Mouse (Mus musculus): ENCODE results near the gene Pcsk6. TPM values are rescaled to one million over a fixed set of nuclear protein-coding genes. Genes with fewer than 3 reads are reported as not detected.

Gene Pcsk6
- polyA plus RNA-seq, 1 experiment: 0.06 TPM

DNA sequence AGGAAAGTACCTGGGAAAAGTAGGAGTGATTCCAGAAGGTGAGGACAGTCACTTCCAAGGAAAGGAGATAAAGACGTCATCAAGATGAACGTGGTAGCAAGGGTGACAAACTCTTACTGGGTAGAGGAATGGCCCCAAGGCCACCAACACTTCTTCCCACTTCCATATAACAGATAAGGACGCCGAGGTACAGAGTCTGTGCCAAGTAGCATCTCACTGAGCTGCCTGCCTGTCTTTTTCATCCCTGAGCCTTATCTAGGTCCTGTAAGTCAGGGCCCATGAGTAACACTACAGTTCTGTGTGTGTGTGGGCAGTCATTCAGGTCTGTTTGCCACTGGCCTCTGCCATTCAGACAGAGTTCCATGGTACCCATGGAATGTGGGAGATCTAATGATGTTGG, 23.4 kb downstream of the Pcsk6 start:
- TF ChIP-seq FOSL1 (IDR thresholded peaks at IDR 0.05; ENCODE audit: insufficient read depth, low read length, poor library complexity, severe bottlenecking): no peak
- TF ChIP-seq MYOG (IDR thresholded peaks at IDR 0.05; ENCODE audit: control insufficient read depth, extremely low read depth, insufficient read length): no peak
- no peak for TF ChIP-seq CEBPB (IDR thresholded peaks at IDR 0.05; ENCODE audit: low read depth)
- no peak for TF ChIP-seq USF1 (IDR thresholded peaks at IDR 0.05; ENCODE audit: low read depth)
- no peak for TF ChIP-seq CTCF (IDR thresholded peaks at IDR 0.05; ENCODE audit: control insufficient read depth, insufficient read depth, insufficient read length)
- TF ChIP-seq MAX (IDR thresholded peaks at IDR 0.05): no peak
- no peak for TF ChIP-seq MYOD1 (IDR thresholded peaks at IDR 0.05; ENCODE audit: control insufficient read depth, insufficient read length, low read depth)
- H3K79me2 ChIP-seq (ENCODE audit: control insufficient read depth, insufficient read depth): no peaks in the 10 kb centered on the region
- H3K27me3 ChIP-seq (ENCODE audit: control insufficient read depth, insufficient read depth, insufficient read length): peaks cover 33% of the 10 kb centered on the region
- H3K79me3 ChIP-seq (ENCODE audit: low read depth): no peaks in the 10 kb centered on the region
- no peaks in the 10 kb centered on the region for H3K36me3 ChIP-seq (ENCODE audit: control insufficient read depth, insufficient read depth)
- no peak overlapping the region for H3ac ChIP-seq (ENCODE audit: control insufficient read depth, insufficient read length, low read depth)
- H3K4me3 ChIP-seq (ENCODE audit: insufficient read depth, poor library complexity, severe bottlenecking): no peak overlapping the region

DNA sequence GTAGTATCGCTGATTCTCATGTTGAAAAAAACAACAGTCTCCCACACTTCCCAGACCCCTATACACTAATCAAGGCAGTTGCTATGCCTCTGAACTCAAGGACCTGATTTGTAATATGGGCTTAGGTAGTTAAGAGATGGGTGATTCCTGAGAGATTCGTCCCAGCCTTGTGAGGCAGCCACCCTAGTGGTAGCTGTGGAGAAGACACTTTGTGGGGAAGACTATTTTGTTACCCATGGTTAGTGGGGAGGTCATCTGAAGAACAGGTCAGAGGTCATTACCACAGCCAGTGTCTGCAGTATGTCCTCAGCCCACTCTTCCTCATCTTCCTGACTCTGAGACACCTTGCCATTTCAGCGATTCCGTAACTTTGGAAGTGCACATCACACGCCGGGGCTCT, 24.3 kb downstream of the Pcsk6 start:
- Histone ChIP-seq H3ac (ENCODE audit: control insufficient read depth, insufficient read length, low read depth) (no peak overlapping the region), H3K4me3 (ENCODE audit: insufficient read depth, poor library complexity, severe bottlenecking) (no peak overlapping the region), H3K27me3 (ENCODE audit: control insufficient read depth, insufficient read depth, insufficient read length) (peaks cover 39% of the 10 kb centered on the region), H3K79me3 (ENCODE audit: low read depth) (no peaks in the 10 kb centered on the region), H3K79me2 (ENCODE audit: control insufficient read depth, insufficient read depth) (no peaks in the 10 kb centered on the region), H3K36me3 (ENCODE audit: control insufficient read depth, insufficient read depth) (no peaks in the 10 kb centered on the region)
- TF ChIP-seq MAX (IDR thresholded peaks at IDR 0.05) (no peak), FOSL1 (IDR thresholded peaks at IDR 0.05; ENCODE audit: insufficient read depth, low read length, poor library complexity, severe bottlenecking) (no peak), CEBPB (IDR thresholded peaks at IDR 0.05; ENCODE audit: low read depth) (no peak), USF1 (IDR thresholded peaks at IDR 0.05; ENCODE audit: low read depth) (no peak), MYOD1 (IDR thresholded peaks at IDR 0.05; ENCODE audit: control insufficient read depth, insufficient read length, low read depth) (no peak), CTCF (IDR thresholded peaks at IDR 0.05; ENCODE audit: control insufficient read depth, insufficient read depth, insufficient read length) (no peak), MYOG (IDR thresholded peaks at IDR 0.05; ENCODE audit: control insufficient read depth, extremely low read depth, insufficient read length) (no peak)

- H3K79me2 ChIP-seq (ENCODE audit: control insufficient read depth, insufficient read depth): no peaks in the 10 kb centered on the region
- TF ChIP-seq MAX (IDR thresholded peaks at IDR 0.05) (no peak), CEBPB (IDR thresholded peaks at IDR 0.05; ENCODE audit: low read depth) (no peak), USF1 (IDR thresholded peaks at IDR 0.05; ENCODE audit: low read depth) (no peak), MYOD1 (IDR thresholded peaks at IDR 0.05; ENCODE audit: control insufficient read depth, insufficient read length, low read depth) (no peak), FOSL1 (IDR thresholded peaks at IDR 0.05; ENCODE audit: insufficient read depth, low read length, poor library complexity, severe bottlenecking) (no peak), CTCF (IDR thresholded peaks at IDR 0.05; ENCODE audit: control insufficient read depth, insufficient read depth, insufficient read length) (no peak), MYOG (IDR thresholded peaks at IDR 0.05; ENCODE audit: control insufficient read depth, extremely low read depth, insufficient read length) (no peak)
- H3K36me3 ChIP-seq (ENCODE audit: control insufficient read depth, insufficient read depth): no peaks in the 10 kb centered on the region
- peaks cover 63% of the 10 kb centered on the region for H3K27me3 ChIP-seq (ENCODE audit: control insufficient read depth, insufficient read depth, insufficient read length)
- H3K4me3 ChIP-seq (ENCODE audit: insufficient read depth, poor library complexity, severe bottlenecking): no peak overlapping the region
- no peaks in the 10 kb centered on the region for H3K79me3 ChIP-seq (ENCODE audit: low read depth)
- H3ac ChIP-seq (ENCODE audit: control insufficient read depth, insufficient read length, low read depth): no peak overlapping the region
These were observed 30.3 kb downstream of the Pcsk6 start for GRCm38 (mm10) chr7:65891831-65892230.

GRCm38 (mm10) chr7:65892264-65892828, 30.8 kb downstream of the Pcsk6 start:
- Histone ChIP-seq H3K79me2 (ENCODE audit: control insufficient read depth, insufficient read depth) (no peaks in the 10 kb centered on the region), H3K4me3 (ENCODE audit: insufficient read depth, poor library complexity, severe bottlenecking) (no peak overlapping the region), H3K79me3 (ENCODE audit: low read depth) (no peaks in the 10 kb centered on the region), H3K27me3 (ENCODE audit: control insufficient read depth, insufficient read depth, insufficient read length) (peaks cover 69% of the 10 kb centered on the region), H3ac (ENCODE audit: control insufficient read depth, insufficient read length, low read depth) (no peak overlapping the region), H3K36me3 (ENCODE audit: control insufficient read depth, insufficient read depth) (no peaks in the 10 kb centered on the region)
- TF ChIP-seq MYOD1 (IDR thresholded peaks at IDR 0.05; ENCODE audit: control insufficient read depth, insufficient read length, low read depth) (no peak), MAX (IDR thresholded peaks at IDR 0.05) (no peak), CEBPB (IDR thresholded peaks at IDR 0.05; ENCODE audit: low read depth) (no peak), MYOG (IDR thresholded peaks at IDR 0.05; ENCODE audit: control insufficient read depth, extremely low read depth, insufficient read length) (no peak), CTCF (IDR thresholded peaks at IDR 0.05; ENCODE audit: control insufficient read depth, insufficient read depth, insufficient read length) (no peak)

DNA sequence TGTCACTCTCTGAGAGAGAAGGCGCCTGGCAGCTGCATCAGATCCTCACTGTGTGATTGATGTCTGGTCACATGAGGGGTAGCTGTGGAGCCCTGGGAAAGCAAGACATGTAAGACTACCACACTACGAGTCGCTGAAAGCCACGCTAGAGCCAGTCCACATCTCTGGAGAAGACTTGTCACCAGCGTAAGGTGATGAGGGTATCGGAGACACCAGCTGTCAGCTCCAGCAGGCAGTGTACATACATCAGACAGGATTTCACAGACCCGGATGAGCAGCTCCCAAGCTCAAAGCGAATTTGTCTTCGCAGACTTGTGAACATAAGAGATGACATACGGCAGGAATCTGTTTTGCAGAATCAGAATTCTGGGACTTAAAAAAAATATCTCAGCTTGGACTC, 32.0 kb downstream of the Pcsk6 start:
- Histone ChIP-seq H3K36me3 (ENCODE audit: control insufficient read depth, insufficient read depth) (no peaks in the 10 kb centered on the region), H3ac (ENCODE audit: control insufficient read depth, insufficient read length, low read depth) (no peak overlapping the region), H3K4me3 (ENCODE audit: insufficient read depth, poor library complexity, severe bottlenecking) (no peak overlapping the region), H3K27me3 (ENCODE audit: control insufficient read depth, insufficient read depth, insufficient read length) (peaks cover 72% of the 10 kb centered on the region), H3K79me3 (ENCODE audit: low read depth) (no peaks in the 10 kb centered on the region), H3K79me2 (ENCODE audit: control insufficient read depth, insufficient read depth) (no peaks in the 10 kb centered on the region)
- TF ChIP-seq MYOD1 (IDR thresholded peaks at IDR 0.05; ENCODE audit: control insufficient read depth, insufficient read length, low read depth) (no peak), CEBPB (IDR thresholded peaks at IDR 0.05; ENCODE audit: low read depth) (no peak), CTCF (IDR thresholded peaks at IDR 0.05; ENCODE audit: control insufficient read depth, insufficient read depth, insufficient read length) (no peak), MAX (IDR thresholded peaks at IDR 0.05) (no peak), FOSL1 (IDR thresholded peaks at IDR 0.05; ENCODE audit: insufficient read depth, low read length, poor library complexity, severe bottlenecking) (no peak), MYOG (IDR thresholded peaks at IDR 0.05; ENCODE audit: control insufficient read depth, extremely low read depth, insufficient read length) (no peak), USF1 (IDR thresholded peaks at IDR 0.05; ENCODE audit: low read depth) (no peak)

- TF ChIP-seq CEBPB (IDR thresholded peaks at IDR 0.05; ENCODE audit: low read depth) (no peak), MYOG (IDR thresholded peaks at IDR 0.05; ENCODE audit: control insufficient read depth, extremely low read depth, insufficient read length) (no peak), FOSL1 (IDR thresholded peaks at IDR 0.05; ENCODE audit: insufficient read depth, low read length, poor library complexity, severe bottlenecking) (no peak), MAX (IDR thresholded peaks at IDR 0.05) (no peak), USF1 (IDR thresholded peaks at IDR 0.05; ENCODE audit: low read depth) (no peak)
- Histone ChIP-seq H3K27me3 (ENCODE audit: control insufficient read depth, insufficient read depth, insufficient read length) (peaks cover 69% of the 10 kb centered on the region), H3ac (ENCODE audit: control insufficient read depth, insufficient read length, low read depth) (no peak overlapping the region), H3K36me3 (ENCODE audit: control insufficient read depth, insufficient read depth) (no peaks in the 10 kb centered on the region), H3K79me3 (ENCODE audit: low read depth) (no peaks in the 10 kb centered on the region), H3K4me3 (ENCODE audit: insufficient read depth, poor library complexity, severe bottlenecking) (no peak overlapping the region), H3K79me2 (ENCODE audit: control insufficient read depth, insufficient read depth) (no peaks in the 10 kb centered on the region)
These were observed 33.7 kb downstream of the Pcsk6 start for GRCm38 (mm10) chr7:65895262-65895661.
